Mouse (Mus musculus) cerebellum, adult 2 months (tissue): ENCODE data around the gene Uba6. TPM values are rescaled to one million over a fixed set of nuclear protein-coding genes. Genes with fewer than 3 reads are reported as not detected.

Experiments used
- DNase-seq, 2 experiments: peaks; one replicate each; pipeline ENCODE4 v3.0.0; 2021
- H3K27ac ChIP-seq: fragments of 200-500 bp; 2 replicates; pipeline ENCODE4 v1.5.1; 2012; ENCODE audit warnings: low read length, control low read depth, inconsistent platforms; ENCODE audit not compliant: insufficient read depth
- H3K27me3 ChIP-seq: fragments of 200-500 bp; 2 replicates; pipeline ENCODE4 v1.6.1; 2012; ENCODE audit warnings: inconsistent platforms, mild to moderate bottlenecking, low read length, moderate library complexity; ENCODE audit not compliant: control insufficient read depth, insufficient read depth
- H3K4me1 ChIP-seq: fragments of 200-500 bp; 2 replicates; pipeline ENCODE4 v1.6.1; 2011; ENCODE audit warnings: low read length; ENCODE audit not compliant: control insufficient read depth, insufficient read depth
- H3K4me3 ChIP-seq: fragments of 200-500 bp; replicated peaks from 2 replicates; pipeline ENCODE3; 2011; ENCODE audit warnings: mild to moderate bottlenecking, low read depth, low read length, control low read depth; ENCODE audit not compliant: insufficient read depth
- CTCF ChIP-seq: fragments of 200-500 bp; IDR thresholded peaks from 2 replicates; pipeline ENCODE4 v1.5.1; 2011; ENCODE audit warnings: low read depth, mild to moderate bottlenecking, control low read depth, low read length, moderate library complexity, borderline replicate concordance; ENCODE audit not compliant: insufficient read depth
- POLR2A ChIP-seq: fragments of 200-500 bp; IDR thresholded peaks from 2 replicates; pipeline ENCODE4 v1.6.1; 2011; ENCODE audit warnings: low read length, control low read depth, borderline replicate concordance; ENCODE audit not compliant: insufficient read depth
- WGBS: fragments of 180-500 bp; shearing (Covaris S2); methylation state at CpG from one replicate; pipeline ENCODE4 v1.1.7; 2018; 5-methylcytosine and 5-hydroxymethylcytosine counted together
- polyA plus RNA-seq: library from polyadenylated mRNA; depleted of rRNA; stranded (reverse); fragments of >200 nt; gene quantifications from 2 replicates; pipeline ENCODE4 v1.2.3, GENCODE M21; 2012

Gene Uba6
- polyA plus RNA-seq, 1 experiment = 8.1 TPM

DNA sequence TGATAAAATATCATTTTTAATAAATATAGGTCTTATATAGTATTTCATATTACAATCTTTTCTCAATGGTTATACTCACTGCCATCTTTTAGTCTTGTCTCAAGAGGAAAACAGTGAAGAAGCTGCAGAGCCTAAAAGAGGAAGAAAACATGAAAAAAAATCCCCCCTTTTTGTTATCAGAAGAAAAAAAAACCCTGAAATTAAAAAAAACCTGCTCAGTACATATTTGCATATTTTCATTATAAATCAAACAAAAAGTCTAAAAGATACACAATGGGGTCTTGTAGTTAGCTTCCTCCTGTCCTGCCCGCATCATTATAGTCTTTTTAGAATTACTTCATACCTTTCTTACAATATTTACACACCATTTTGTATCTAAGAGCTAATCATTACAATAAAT lies 43.9 kb downstream of the Uba6 start:
- Histone ChIP-seq H3K27ac (no peak overlapping the region), H3K27me3 (no peaks in the 10 kb centered on the region), H3K4me3 (no peak overlapping the region), H3K4me1 (no peaks in the 10 kb centered on the region)
- TF ChIP-seq CTCF (no peak), POLR2A (no peak)
- 99% methylated on average over 1 of the region's 1 CpGs for WGBS
- no peak for DNase-seq

DNA sequence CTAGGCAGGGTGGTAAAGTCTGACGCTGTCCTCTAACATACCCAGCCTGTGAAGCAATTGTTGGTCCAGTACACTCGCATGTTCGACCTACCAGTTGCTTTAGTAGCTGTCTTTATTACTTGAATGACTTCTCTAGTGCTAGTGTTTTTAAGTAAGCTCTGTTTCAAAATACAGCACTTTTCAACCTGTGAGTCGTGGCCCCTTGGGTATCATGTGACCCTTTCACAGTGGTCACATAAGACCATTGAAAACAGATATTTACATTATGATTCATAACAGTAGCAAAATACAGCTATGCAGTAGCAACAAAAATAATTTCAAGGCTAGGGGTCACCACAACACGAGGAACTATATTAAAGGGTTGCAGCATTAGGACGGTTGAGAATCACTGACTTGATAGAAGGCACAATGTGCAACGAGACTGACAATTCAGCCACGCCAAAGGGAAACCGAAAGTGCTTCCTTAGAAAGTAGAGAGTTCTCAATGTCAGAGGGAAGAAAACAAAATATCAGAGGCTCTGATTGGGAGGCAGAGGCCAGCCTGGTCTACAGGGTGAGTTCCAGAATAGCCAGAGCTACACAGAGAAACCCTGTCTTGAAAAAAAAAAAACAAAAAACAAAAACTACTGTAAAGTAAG lies 54.0 kb downstream of the Uba6 start:
- H3K4me3 ChIP-seq = no peak overlapping the region
- WGBS = 95% methylated on average over 9 of the region's 9 CpGs
- H3K27ac ChIP-seq = no peak overlapping the region
- no peaks in the 10 kb centered on the region for H3K4me1 ChIP-seq
- H3K27me3 ChIP-seq = no peaks in the 10 kb centered on the region
- no peak for DNase-seq
- no peak for TF ChIP-seq POLR2A
- no peak for TF ChIP-seq CTCF

DNA sequence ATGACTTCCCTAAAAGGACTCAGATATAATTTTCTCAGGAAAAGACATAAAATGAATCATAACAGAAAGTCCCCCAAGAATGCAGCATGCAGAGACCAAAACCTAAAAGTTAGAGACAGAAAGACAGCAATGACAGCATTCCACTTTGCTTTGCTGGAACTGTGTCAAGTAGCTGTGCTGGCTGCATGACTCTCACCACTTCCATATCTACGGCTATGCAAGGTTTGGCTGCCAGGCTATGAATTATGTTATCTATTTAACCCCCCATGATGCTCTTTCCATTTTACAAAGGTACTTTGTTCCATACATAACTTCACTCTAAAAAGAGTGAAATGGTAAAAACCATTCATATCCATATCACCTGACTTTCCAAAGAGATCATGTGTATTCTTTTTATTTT lies 58.6 kb downstream of the Uba6 start:
- no peak for DNase-seq
- Histone ChIP-seq H3K27me3 (no peaks in the 10 kb centered on the region), H3K27ac (no peak overlapping the region), H3K4me3 (no peak overlapping the region), H3K4me1 (no peaks in the 10 kb centered on the region)
- TF ChIP-seq CTCF = no peak
- TF ChIP-seq POLR2A = no peak
- 26% methylated on average over 1 of the region's 1 CpGs for WGBS

DNA sequence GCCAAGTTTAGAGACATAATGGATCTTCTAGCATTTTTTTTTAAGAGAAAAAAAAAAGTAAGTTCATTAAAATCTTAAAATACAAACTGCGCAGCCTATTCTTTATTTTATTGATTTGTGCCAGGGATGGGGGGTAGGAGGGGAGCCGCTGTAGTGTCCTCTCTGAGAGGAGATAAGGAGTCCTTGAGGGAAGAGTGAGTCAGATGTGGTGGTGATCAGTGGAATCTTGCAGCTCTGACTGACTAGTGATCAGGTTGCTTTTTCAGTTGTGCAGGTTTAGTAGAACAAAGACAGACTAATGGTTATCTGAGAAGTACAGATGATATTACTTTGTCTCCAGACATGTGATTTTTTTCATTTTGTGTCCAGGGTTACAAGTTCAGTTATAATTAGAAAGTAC lies 59.6 kb downstream of the Uba6 start:
- over 99% methylated on average over 2 of the region's 2 CpGs for WGBS
- no peak overlapping the region for H3K27ac ChIP-seq
- no peak for DNase-seq
- TF ChIP-seq CTCF (no peak), POLR2A (no peak)
- H3K4me1 ChIP-seq = no peaks in the 10 kb centered on the region
- no peaks in the 10 kb centered on the region for H3K27me3 ChIP-seq
- no peak overlapping the region for H3K4me3 ChIP-seq

DNA sequence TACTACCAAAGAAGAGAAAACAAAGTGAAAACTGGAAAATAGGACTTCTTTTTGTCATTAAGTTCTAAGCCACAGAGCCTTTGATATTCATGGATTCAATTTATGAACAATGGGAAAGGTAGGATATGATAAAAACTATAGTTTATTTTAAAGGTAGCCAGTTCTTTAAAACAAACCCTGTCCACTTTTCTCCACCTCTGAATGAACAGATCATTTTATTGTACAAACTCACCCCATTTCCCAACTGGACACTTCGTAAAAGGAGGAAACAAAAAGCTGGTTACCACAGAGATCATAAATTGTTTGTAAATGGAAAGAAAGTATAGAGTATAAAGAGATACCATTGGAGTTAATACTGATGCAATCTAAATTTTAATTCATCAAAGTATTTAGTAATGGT lies 61.5 kb downstream of the Uba6 start:
- WGBS = 94% methylated on average over 1 of the region's 1 CpGs

DNA sequence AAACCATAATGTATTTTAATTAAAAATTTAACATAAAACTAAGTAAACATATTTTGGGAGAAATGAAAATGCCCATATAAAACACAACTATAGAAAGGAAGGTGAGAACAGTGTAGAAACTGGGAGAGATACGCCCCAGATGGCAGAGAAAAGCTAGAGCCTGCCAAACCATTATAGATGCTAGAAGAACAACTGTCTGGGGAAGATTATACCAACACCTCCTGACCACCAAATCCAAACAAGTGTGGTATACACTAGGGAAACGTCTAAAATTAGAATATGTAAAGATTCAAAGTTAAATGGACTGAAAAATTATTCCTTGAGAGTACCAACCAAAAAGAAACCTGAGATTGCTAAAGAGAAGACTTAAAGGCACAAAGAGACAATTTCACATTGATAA lies 66.0 kb downstream of the Uba6 start:
- no peak for DNase-seq
- H3K4me1 ChIP-seq = no peaks in the 10 kb centered on the region
- no peak overlapping the region for H3K27ac ChIP-seq
- TF ChIP-seq POLR2A = no peak
- TF ChIP-seq CTCF = no peak
- no peaks in the 10 kb centered on the region for H3K27me3 ChIP-seq
- no peak overlapping the region for H3K4me3 ChIP-seq
- 76% methylated on average over 2 of the region's 2 CpGs for whole genome bisulfite sequencing

More for the DNA sequence above, 61.5 kb downstream of the Uba6 start:
- TF ChIP-seq CTCF (no peak), POLR2A (no peak)
- Histone ChIP-seq H3K27me3 (no peaks in the 10 kb centered on the region), H3K27ac (no peak overlapping the region), H3K4me3 (no peak overlapping the region), H3K4me1 (no peaks in the 10 kb centered on the region)
- no peak for DNase-seq

DNA sequence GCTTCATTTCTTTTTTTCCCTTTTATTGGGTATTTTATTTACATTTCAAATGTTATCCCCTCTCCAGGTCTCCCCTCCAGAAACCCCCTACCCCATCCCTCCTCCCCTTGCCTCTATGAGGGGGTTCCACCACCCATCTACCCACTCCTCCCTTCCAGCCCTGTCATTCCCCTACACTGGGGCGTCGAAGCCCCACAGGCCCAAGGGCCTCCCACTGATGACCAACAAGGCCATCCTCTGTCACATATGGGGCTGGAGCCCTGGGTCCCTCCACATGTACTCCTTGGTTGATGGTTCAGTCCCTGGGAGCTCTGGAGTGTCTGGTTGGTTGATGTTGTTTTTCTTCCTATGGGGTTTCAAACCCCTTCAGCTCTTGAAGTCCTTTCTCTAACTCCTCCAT lies 70.4 kb downstream of the Uba6 start:
- Histone ChIP-seq H3K4me3 (no peak overlapping the region), H3K4me1 (no peaks in the 10 kb centered on the region), H3K27ac (no peak overlapping the region), H3K27me3 (no peaks in the 10 kb centered on the region)
- no peak for DNase-seq
- WGBS = 94% methylated on average over 2 of the region's 2 CpGs
- TF ChIP-seq POLR2A (no peak), CTCF (no peak)

DNA sequence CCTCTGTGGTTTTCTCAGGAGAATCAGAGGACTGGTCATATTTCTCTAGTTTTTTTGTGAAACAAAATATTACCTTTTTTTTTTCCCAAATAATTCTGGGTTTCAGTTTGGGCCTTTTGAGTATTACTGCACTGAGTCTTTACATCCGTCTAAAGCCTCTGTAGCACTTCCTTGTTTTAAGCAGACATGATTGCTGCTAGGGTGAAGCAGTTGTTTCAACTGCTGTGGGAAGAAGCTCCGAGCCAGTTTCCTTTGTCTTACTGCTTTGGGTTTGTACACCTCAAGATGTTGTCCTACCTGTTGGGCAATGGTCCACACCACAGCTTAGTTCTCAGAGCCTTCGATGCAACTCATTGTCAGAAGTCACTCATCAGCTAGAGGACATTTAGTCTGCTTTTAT lies 72.0 kb downstream of the Uba6 start:
- DNase-seq = no peak
- no peaks in the 10 kb centered on the region for H3K27me3 ChIP-seq
- no peak overlapping the region for H3K4me3 ChIP-seq
- TF ChIP-seq POLR2A (no peak), CTCF (no peak)
- H3K4me1 ChIP-seq = no peaks in the 10 kb centered on the region
- H3K27ac ChIP-seq = no peak overlapping the region
- 85% methylated on average over 3 of the region's 3 CpGs for WGBS
